Mouse (Mus musculus) stomach, embryonic 16.5 days (tissue): ENCODE data around the gene Fancc. TPM values are rescaled to one million over a fixed set of nuclear protein-coding genes. Genes with fewer than 3 reads are reported as not detected.

Experiments used
- ATAC-seq: fragments of 200-750 bp; cut with Nextera tagmentation; 2 replicates; pipeline ENCODE4 v1.8.0; 2017; ENCODE audit warnings: moderate number of reproducible peaks, moderate TSS enrichment; ENCODE audit not compliant: insufficient read depth, low FRiP score
- H3K27ac ChIP-seq: fragments of 300-500 bp; sonication (generic); 2 replicates; pipeline ENCODE4 v1.5.1; 2014; ENCODE audit warnings: low read length
- H3K27me3 ChIP-seq: fragments of 300-500 bp; sonication (generic); 2 replicates; pipeline ENCODE4 v1.6.1; 2014; ENCODE audit warnings: low read length, control low read depth, mixed read lengths; ENCODE audit not compliant: control insufficient read depth, insufficient read depth
- H3K36me3 ChIP-seq: fragments of 300-500 bp; sonication (generic); 2 replicates; pipeline ENCODE4 v1.6.1; 2014; ENCODE audit warnings: low read length; ENCODE audit not compliant: control insufficient read depth, insufficient read depth
- H3K4me1 ChIP-seq: fragments of 300-500 bp; sonication (generic); 2 replicates; pipeline ENCODE4 v1.6.1; 2014; ENCODE audit warnings: low read length, control low read depth, mixed read lengths; ENCODE audit not compliant: control insufficient read depth, insufficient read depth
- H3K4me2 ChIP-seq: fragments of 300-500 bp; sonication (generic); 2 replicates; pipeline ENCODE4 v1.6.1; 2014; ENCODE audit warnings: low read depth, low read length, mixed read lengths
- H3K4me3 ChIP-seq: fragments of 300-500 bp; sonication (generic); replicated peaks from 2 replicates; pipeline ENCODE4 v1.5.1; 2014; ENCODE audit warnings: mild to moderate bottlenecking, low read length
- H3K9ac ChIP-seq: fragments of 300-500 bp; sonication (generic); 2 replicates; pipeline ENCODE4 v1.6.1; 2014; ENCODE audit warnings: low read length
- H3K9me3 ChIP-seq: fragments of 300-500 bp; sonication (generic); replicated peaks from 2 replicates; pipeline ENCODE4 v1.6.1; 2016; ENCODE audit warnings: low read length, control low read depth; ENCODE audit not compliant: control insufficient read depth
- WGBS: fragments of 180-500 bp; shearing (Covaris S2); extraction: QIAGEN DNeasy Blood & Tissue Kit; methylation state at CpG from one replicate; pipeline ENCODE4 v1.1.7; 2014; 5-methylcytosine and 5-hydroxymethylcytosine counted together
- polyA plus RNA-seq: library from polyadenylated mRNA; unstranded; fragments of >200 nt; fragmentation: Nextera tagmentation; extraction: Ambion mirVana; gene quantifications from 2 replicates; pipeline ENCODE4 v1.2.1, GENCODE M21; 2015

Fancc gene
- polyA plus RNA-seq, 1 experiment from 2014 or later = 22.0 TPM

GRCm38 (mm10) chr13:63524061-63524460 lies 27.0 kb upstream of the Fancc start:
- peak overlapping the region; percentile 91 for H3K27ac ChIP-seq
- H3K4me2 ChIP-seq = no peak overlapping the region
- peaks cover 26% of the 10 kb centered on the region for H3K36me3 ChIP-seq
- WGBS = 29% methylated on average over 2 of the region's 2 CpGs
- peaks cover 58% of the 10 kb centered on the region for H3K4me1 ChIP-seq
- no peak overlapping the region for H3K9ac ChIP-seq
- no peaks in the 10 kb centered on the region for H3K9me3 ChIP-seq
- 0 out of 2 replicates have a peak, but pooled peaks have one; percentile 0 for ATAC-seq
- no peaks in the 10 kb centered on the region for H3K27me3 ChIP-seq
- no peak overlapping the region for H3K4me3 ChIP-seq

GRCm38 (mm10) chr13:63522832-63523231 lies 25.8 kb upstream of the Fancc start:
- Histone ChIP-seq H3K9me3 (no peaks in the 10 kb centered on the region), H3K27ac (peak overlapping the region; percentile 91)

GRCm38 (mm10) chr13:63520110-63520509 lies 23.0 kb upstream of the Fancc start:
- Histone ChIP-seq H3K36me3 (peaks cover 36% of the 10 kb centered on the region), H3K4me2 (no peak overlapping the region), H3K4me3 (no peak overlapping the region), H3K9ac (no peak overlapping the region), H3K27ac (no peak overlapping the region), H3K27me3 (no peaks in the 10 kb centered on the region), H3K9me3 (no peaks in the 10 kb centered on the region), H3K4me1 (peaks cover 33% of the 10 kb centered on the region)
- ATAC-seq = no peak
- WGBS = 85% methylated on average over 6 of the region's 6 CpGs

More at GRCm38 (mm10) chr13:63522832-63523231, 25.8 kb upstream of the Fancc start:
- H3K4me2 ChIP-seq = no peak overlapping the region
- H3K36me3 ChIP-seq = peaks cover 34% of the 10 kb centered on the region
- WGBS = 43% methylated on average over 10 of the region's 10 CpGs
- H3K9ac ChIP-seq = peak overlapping the region; percentile 42; the same call in 1 of the 2 replicates
- peaks cover 45% of the 10 kb centered on the region for H3K4me1 ChIP-seq
- H3K4me3 ChIP-seq = no peak overlapping the region
- ATAC-seq = peak; percentile 26; the same call in 1 of the 2 replicates
- no peaks in the 10 kb centered on the region for H3K27me3 ChIP-seq

GRCm38 (mm10) chr13:63516535-63516934 lies 19.5 kb upstream of the Fancc start:
- Histone ChIP-seq H3K27me3 (no peaks in the 10 kb centered on the region), H3K27ac (peak overlapping the region; percentile 31), H3K4me3 (no peak overlapping the region), H3K4me1 (peaks cover 19% of the 10 kb centered on the region), H3K36me3 (peaks cover 42% of the 10 kb centered on the region), H3K9ac (no peak overlapping the region), H3K9me3 (no peaks in the 10 kb centered on the region), H3K4me2 (no peak overlapping the region)
- 59% methylated on average over 2 of the region's 2 CpGs for WGBS
- no peak for ATAC-seq

- Histone ChIP-seq H3K27me3 (no peaks in the 10 kb centered on the region), H3K4me3 (no peak overlapping the region), H3K4me1 (peaks cover 19% of the 10 kb centered on the region), H3K4me2 (no peak overlapping the region), H3K36me3 (peaks cover 45% of the 10 kb centered on the region), H3K9me3 (no peaks in the 10 kb centered on the region), H3K27ac (peak overlapping the region; percentile 86), H3K9ac (peak overlapping the region; percentile 37; the same call in 1 of the 2 replicates)
- ATAC-seq = peak; percentile 79
- WGBS = 49% methylated on average over 5 of the region's 5 CpGs
Observed at GRCm38 (mm10) chr13:63515542-63515941, 18.5 kb upstream of the Fancc start.

- peak; percentile 57 for ATAC-seq
- H3K36me3 ChIP-seq = peaks cover 45% of the 10 kb centered on the region
- H3K4me1 ChIP-seq = peaks cover 19% of the 10 kb centered on the region
- peak overlapping the region; percentile 86 for H3K27ac ChIP-seq
- 48% methylated on average over 8 of the region's 8 CpGs for WGBS
- no peak overlapping the region for H3K4me2 ChIP-seq
- H3K4me3 ChIP-seq = no peak overlapping the region
- H3K27me3 ChIP-seq = no peaks in the 10 kb centered on the region
- no peaks in the 10 kb centered on the region for H3K9me3 ChIP-seq
- no peak overlapping the region for H3K9ac ChIP-seq
Observed at GRCm38 (mm10) chr13:63514931-63515360, 17.9 kb upstream of the Fancc start.

DNA sequence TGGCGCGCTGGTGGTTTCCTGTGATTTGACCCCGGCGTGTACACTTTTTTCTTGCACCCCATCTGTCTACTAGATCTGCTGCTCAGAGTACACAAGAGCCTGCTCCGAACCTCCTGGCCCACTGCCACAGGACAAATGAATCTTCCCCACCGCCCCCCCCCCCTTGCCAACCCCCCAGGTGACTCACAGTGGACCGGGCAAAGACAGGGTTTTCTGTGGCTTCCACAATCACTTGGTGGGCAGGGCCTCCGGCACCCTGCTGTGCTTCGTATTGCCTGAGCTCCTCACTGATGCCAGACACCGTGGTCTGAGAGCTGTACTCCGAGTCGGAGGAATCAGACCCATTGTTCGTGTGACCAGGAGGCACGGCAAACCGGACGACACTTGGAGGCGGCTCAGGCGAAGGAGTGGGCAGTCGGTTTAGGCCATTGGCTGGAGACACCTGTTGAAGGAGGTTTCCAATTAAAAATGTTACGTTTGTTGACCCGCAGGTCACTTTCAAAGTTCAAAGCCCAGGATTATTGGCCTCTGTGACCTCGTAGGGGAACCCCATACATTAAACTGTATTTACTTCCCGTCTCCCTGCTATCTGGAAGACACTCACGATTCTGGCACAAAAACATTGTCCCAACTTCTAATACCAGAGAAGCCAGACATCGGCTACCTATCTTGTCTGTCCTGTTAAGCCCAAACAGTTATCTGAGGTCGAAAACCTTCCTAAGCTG lies 16.5 kb upstream of the Fancc start:
- no peak overlapping the region for H3K9ac ChIP-seq
- ATAC-seq = no peak
- peaks cover 19% of the 10 kb centered on the region for H3K4me1 ChIP-seq
- no peaks in the 10 kb centered on the region for H3K27me3 ChIP-seq
- H3K36me3 ChIP-seq = peaks cover 41% of the 10 kb centered on the region
- WGBS = 71% methylated on average over 26 of the region's 26 CpGs
- no peaks in the 10 kb centered on the region for H3K9me3 ChIP-seq
- H3K4me2 ChIP-seq = no peak overlapping the region
- peak overlapping the region; percentile 86; the same call in 1 of the 2 replicates for H3K27ac ChIP-seq
- H3K4me3 ChIP-seq = no peak overlapping the region

- H3K27ac ChIP-seq = peak overlapping the region; percentile 47; the same call in 1 of the 2 replicates
- H3K27me3 ChIP-seq = no peaks in the 10 kb centered on the region
- no peaks in the 10 kb centered on the region for H3K9me3 ChIP-seq
- H3K9ac ChIP-seq = no peak overlapping the region
- no peak overlapping the region for H3K4me3 ChIP-seq
- peaks cover 19% of the 10 kb centered on the region for H3K4me1 ChIP-seq
- 47% methylated on average over 6 of the region's 6 CpGs for WGBS
- H3K4me2 ChIP-seq = no peak overlapping the region
- H3K36me3 ChIP-seq = peaks cover 44% of the 10 kb centered on the region
- no peak for ATAC-seq
Observed at GRCm38 (mm10) chr13:63512411-63512810, 15.3 kb upstream of the Fancc start.

DNA sequence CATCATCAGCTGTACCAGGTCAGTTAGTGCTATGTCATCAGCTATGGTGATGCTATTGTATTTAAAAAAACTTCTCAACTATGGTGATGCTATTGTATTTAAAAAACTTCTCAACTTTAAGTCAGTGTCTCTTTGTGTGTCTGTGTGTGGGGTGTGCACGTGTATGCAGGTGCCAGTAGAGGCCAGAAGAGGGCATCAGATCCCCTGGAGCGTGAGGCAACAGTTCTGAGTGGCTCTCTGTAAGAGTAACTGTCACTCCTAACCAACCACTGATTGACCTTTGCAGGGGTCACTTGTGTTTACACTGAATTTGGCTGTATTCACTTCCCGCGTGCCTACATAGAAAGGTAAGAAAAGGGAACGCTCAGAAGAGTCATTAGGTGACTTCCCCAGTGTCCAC lies 10.7 kb upstream of the Fancc start:
- ATAC-seq = no peak

More for the DNA sequence above, 10.7 kb upstream of the Fancc start:
- peaks cover 36% of the 10 kb centered on the region for H3K36me3 ChIP-seq
- H3K27me3 ChIP-seq = no peaks in the 10 kb centered on the region
- H3K27ac ChIP-seq = no peak overlapping the region
- H3K9ac ChIP-seq = no peak overlapping the region
- no peaks in the 10 kb centered on the region for H3K9me3 ChIP-seq
- H3K4me3 ChIP-seq = no peak overlapping the region
- H3K4me1 ChIP-seq = no peaks in the 10 kb centered on the region
- WGBS = 59% methylated on average over 5 of the region's 5 CpGs
- H3K4me2 ChIP-seq = no peak overlapping the region
